Mouse (Mus musculus) brown adipose tissue, adult 24 weeks (tissue): Measurements from ENCODE around the gene Rbm44. TPM values are rescaled to one million over a fixed set of nuclear protein-coding genes. Genes with fewer than 3 reads are reported as not detected.

ENCODE experiments used
- H3K27ac ChIP-seq: fragments of 200-500 bp; replicated peaks from 2 replicates; pipeline ENCODE4 v1.5.1; 2012; ENCODE audit warnings: low read depth, mild to moderate bottlenecking, low read length
- H3K4me1 ChIP-seq: fragments of 200-500 bp; 2 replicates; pipeline ENCODE4 v1.6.1; 2012; ENCODE audit warnings: low read length, mixed read lengths; ENCODE audit not compliant: control insufficient read depth, insufficient read depth, insufficient read length
- H3K4me3 ChIP-seq: fragments of 200-500 bp; 2 replicates; pipeline ENCODE4 v1.5.1; 2012; ENCODE audit warnings: low read depth, mild to moderate bottlenecking, low read length, moderate library complexity; ENCODE audit not compliant: insufficient read depth
- polyA plus RNA-seq: library from polyadenylated mRNA; stranded (reverse); fragments of >200 nt; gene quantifications from 2 replicates; pipeline ENCODE4 v1.2.4, GENCODE M21; 2012; ENCODE audit not compliant: missing spikeins, insufficient read depth, insufficient read length

The Rbm44 gene
- polyA plus RNA-seq, 1 experiment: not detected

GRCm38 (mm10) chr1:91211591-91212008, 66.7 kb downstream of the Rbm44 start:
- Histone ChIP-seq H3K27ac (no peak overlapping the region), H3K4me1 (peaks cover 4% of the 10 kb centered on the region), H3K4me3 (no peak overlapping the region)

GRCm38 (mm10) chr1:91215264-91215663, 70.4 kb downstream of the Rbm44 start:
- Histone ChIP-seq H3K4me3 (no peak overlapping the region), H3K4me1 (no peaks in the 10 kb centered on the region), H3K27ac (no peak overlapping the region)

- Histone ChIP-seq H3K27ac (no peak overlapping the region), H3K4me1 (no peaks in the 10 kb centered on the region), H3K4me3 (no peak overlapping the region)
These were observed 71.1 kb downstream of the Rbm44 start for GRCm38 (mm10) chr1:91215981-91216380.

- no peaks in the 10 kb centered on the region for H3K4me1 ChIP-seq
- no peak overlapping the region for H3K4me3 ChIP-seq
- H3K27ac ChIP-seq: no peak overlapping the region
These were observed 71.8 kb downstream of the Rbm44 start for GRCm38 (mm10) chr1:91216504-91217267.

- Histone ChIP-seq H3K27ac (no peak overlapping the region), H3K4me3 (no peak overlapping the region), H3K4me1 (no peaks in the 10 kb centered on the region)
These were observed 74.9 kb downstream of the Rbm44 start for GRCm38 (mm10) chr1:91219641-91220321.

GRCm38 (mm10) chr1:91220322-91220672, 75.4 kb downstream of the Rbm44 start:
- Histone ChIP-seq H3K27ac (no peak overlapping the region), H3K4me1 (no peaks in the 10 kb centered on the region), H3K4me3 (no peak overlapping the region)

Other genes with a start within 250 kb of the Rbm44 start
- gene Mlph, start 230.0 kb upstream of the Rbm44 start, polyA plus RNA-seq: 1.1 and 1.3 TPM in 2 replicates
- not detected in 2 replicates for gene Prlh, start 192.0 kb upstream of the Rbm44 start, polyA plus RNA-seq
- gene Rab17, start 175.4 kb upstream of the Rbm44 start, polyA plus RNA-seq: not detected in 2 replicates
- 11.7 and 13.8 TPM in 2 replicates for gene Lrrfip1, start 146.4 kb upstream of the Rbm44 start, polyA plus RNA-seq
- 1.5 and 2.8 TPM in 2 replicates for gene Ramp1, start 34.7 kb downstream of the Rbm44 start, polyA plus RNA-seq
- gene Ube2f, start 105.2 kb downstream of the Rbm44 start, polyA plus RNA-seq: 74.2 and 90.4 TPM in 2 replicates
- 9.1 and 10.6 TPM in 2 replicates for gene Scly, start 153.2 kb downstream of the Rbm44 start, polyA plus RNA-seq
- not detected in 2 replicates for gene Espnl, start 177.0 kb downstream of the Rbm44 start, polyA plus RNA-seq
- gene Klhl30, start 205.9 kb downstream of the Rbm44 start, polyA plus RNA-seq: 0.32 and 0.71 TPM in 2 replicates
- gene Erfe, start 221.3 kb downstream of the Rbm44 start, polyA plus RNA-seq: not detected in 2 replicates